In the genomic region with DNA sequence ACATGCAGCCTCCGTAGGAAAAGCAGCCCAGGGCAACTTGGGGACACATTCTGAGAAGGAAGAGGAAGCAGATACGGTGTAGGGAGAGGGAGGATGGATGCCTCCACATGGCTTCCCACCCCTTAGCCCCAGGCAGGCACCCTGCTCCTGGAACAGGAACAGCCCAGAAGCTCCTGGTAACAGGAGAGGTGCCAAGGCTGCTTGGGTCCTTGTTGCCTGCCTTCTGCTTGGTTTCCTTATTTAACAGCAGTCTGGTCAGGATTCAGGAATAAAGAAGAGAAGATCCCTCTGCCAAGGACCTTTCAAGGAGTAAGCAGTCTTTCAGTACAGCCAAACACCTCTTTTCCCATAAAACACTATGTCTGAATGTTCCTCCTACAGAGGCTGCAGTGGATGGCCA, we compare ENCODE assay signal across 21 mouse cellular contexts. TPM values are rescaled to one million over a fixed set of nuclear protein-coding genes. Genes with fewer than 3 reads are reported as not detected.
DNase-seq lines count a peak whose midpoint lies in the region; ATAC-seq and TF ChIP-seq lines count a peak whose summit lies in the region.
"Had no signal": no experiment of that assay in that cellular context is flagged by ENCODE, and none has a peak within 500 bp of the region (broad histone marks: within the 10 kb centered on the region; RNA-seq: fewer than 3 reads in every experiment).

No protein-coding gene starts in this region.

- H3K27ac ChIP-seq in cortical plate, adult 2 months (ENCODE audit: insufficient read depth, low read length): peak overlapping the region; percentile 51
- H3K27ac ChIP-seq: heart, adult 2 months; heart, embryonic 15.5 days; midbrain, embryonic 13.5 days had no signal

- no peak for TF ChIP-seq POLR2A in cortical plate, adult 2 months (IDR thresholded peaks at IDR 0.05; ENCODE audit: extremely low read depth, insufficient read depth, low read length)

- TF ChIP-seq CTCF in cortical plate, adult 2 months (IDR thresholded peaks at IDR 0.05; ENCODE audit: extremely low read depth, insufficient read depth, low read length): no peak

- no peak overlapping the region for H3K4me3 ChIP-seq in cortical plate, adult 2 months (ENCODE audit: insufficient read depth, low read length)
- H3K4me3 ChIP-seq: heart, adult 2 months; heart, embryonic 15.5 days; midbrain, embryonic 13.5 days had no signal

- peaks cover 20% of the 10 kb centered on the region for H3K4me1 ChIP-seq in cortical plate, adult 2 months (ENCODE audit: control insufficient read depth, insufficient read depth, low read length)
- H3K4me1 ChIP-seq: heart, embryonic 15.5 days; midbrain, embryonic 13.5 days had no signal

- DNase-seq in frontal cortex, adult 2 months (ENCODE audit: extremely low spot score in 1 of 2, low spot score in 1 of 2): peak; percentile 50 to 70
- DNase-seq in frontal cortex, postnatal 14 days (ENCODE audit: low spot score in 2 of 2): no peak
- DNase-seq in layer of hippocampus, adult 9-11 months: peak; percentile 57
- DNase-seq in layer of hippocampus, adult 9-10 months (ENCODE audit: low spot score): no peak
- DNase-seq in right cerebral cortex, postnatal 14 days: peak; percentile 45
- DNase-seq: adrenal gland, adult 2 months; cerebellum, postnatal 25 days; gastrocnemius, postnatal 10 days; heart, adult 2 months; kidney, postnatal 10 days; lung, adult 2 months; lung, postnatal 36 days; thymus, postnatal 25 days had no signal

- ATAC-seq in megakaryocyte-erythroid progenitor cell, adult 5-6 weeks (replicated peaks; ENCODE audit: low FRiP score, low TSS enrichment, poor library complexity, severe bottlenecking): no peak
- ATAC-seq: forebrain, embryonic 14.5 days; midbrain, embryonic 13.5 days had no signal

RNA-seq across cellular contexts. Expression of gene Cldn20, which starts 36.8 kb away (rescaled TPM):
- 1.4 and 2.0 TPM in 2 replicates for polyA plus RNA-seq in frontal cortex, adult 2 months (2012; rRNA removed)
- 0.95 and 1.0 TPM in 2 replicates for polyA plus RNA-seq in cortical plate, adult 2 months (2012; rRNA removed)
- total RNA-seq in megakaryocyte-erythroid progenitor cell, adult 5-6 weeks (2014; fragmentation: Nextera tagmentation): not detected in 2 replicates
- total RNA-seq in megakaryocyte-erythroid progenitor cell, adult 5-6 weeks (2017): 1.3 TPM in 1 of 2 replicates, not detected in the other
- total RNA-seq: heart, adult 2 months; hematopoietic stem cell, adult 5-6 weeks had no signal
- polyA plus RNA-seq: adrenal gland, adult 2 months; midbrain, embryonic 13.5 days; spleen, adult 2 months; stomach, embryonic 16.5 days had no signal

Comparison
In these comparisons a context has a peak if more than half of its experiments do, and no peak if none do; other contexts are left out.
1. DNase-seq: peak in frontal cortex, adult 2 months (2 of 2), layer of hippocampus, adult 9-11 months (single experiment) and right cerebral cortex, postnatal 14 days (single experiment); none in frontal cortex, postnatal 14 days (0 of 2) and layer of hippocampus, adult 9-10 months (single experiment).